ENCODE assay signal across 7 mouse cellular contexts in the genomic region with DNA sequence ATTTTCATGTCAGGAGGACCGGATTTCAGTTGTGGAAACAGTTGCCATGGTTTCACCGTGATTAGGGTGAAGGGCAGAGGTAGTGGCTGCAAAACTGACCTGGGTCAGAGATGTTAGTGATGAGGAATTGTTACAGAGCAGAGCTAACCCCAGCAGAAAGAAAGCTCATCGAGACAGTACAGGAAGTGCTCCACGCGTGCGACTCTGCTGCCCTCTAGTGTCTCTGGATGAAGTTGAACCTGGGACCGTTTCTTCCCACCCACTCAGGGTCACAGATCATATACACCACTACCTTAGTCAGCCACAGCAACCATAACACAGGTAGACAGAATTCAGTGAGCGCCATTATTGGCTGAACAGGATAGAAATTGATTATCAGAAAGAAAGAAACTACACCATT.
A peak's percentile ranks its signal among the peaks of the same experiment; 100 is the strongest.
DNase-seq lines count a peak whose midpoint lies in the region; ATAC-seq and TF ChIP-seq lines count a peak whose summit lies in the region.

No protein-coding gene starts in this region.

- no peaks in the 10 kb centered on the region for H3K27me3 ChIP-seq in testis, adult 2 months (ENCODE audit: control insufficient read depth, insufficient read depth, low read length)
- no peaks in the 10 kb centered on the region for H3K27me3 ChIP-seq in forebrain, embryonic 14.5 days (replicated peaks; ENCODE audit: control insufficient read depth, insufficient read depth, low read length)
- H3K27me3 ChIP-seq in intestine, postnatal 0 days (replicated peaks; ENCODE audit: control insufficient read depth, insufficient read depth, low read length), result no peaks in the 10 kb centered on the region; the same call in 1 of the 2 replicates
- H3K27me3 ChIP-seq in lung, embryonic 16.5 days (ENCODE audit: control insufficient read depth, insufficient read depth, low read depth, low read length), result no peaks in the 10 kb centered on the region

- no peak overlapping the region for H3K9ac ChIP-seq in forebrain, embryonic 14.5 days (ENCODE audit: low read length)
- no peak overlapping the region for H3K9ac ChIP-seq in intestine, postnatal 0 days (ENCODE audit: low read depth, low read length)
- H3K9ac ChIP-seq in lung, embryonic 16.5 days (ENCODE audit: low read length), result no peak overlapping the region

- no peak overlapping the region for H3K27ac ChIP-seq in testis, adult 2 months (ENCODE audit: control insufficient read depth, insufficient read depth, low read depth, low read length)
- no peak overlapping the region for H3K27ac ChIP-seq in forebrain, embryonic 14.5 days (ENCODE audit: low read depth, low read length)
- no peak overlapping the region for H3K27ac ChIP-seq in intestine, postnatal 0 days (ENCODE audit: low read depth, low read length)
- no peak overlapping the region for H3K27ac ChIP-seq in lung, embryonic 16.5 days (ENCODE audit: low read length)

- DNase-seq in testis, postnatal 14 days (ENCODE audit: low spot score), result no peak
- DNase-seq in brain, adult 2 months (ENCODE audit: low read depth, low spot score), result peak; percentile 76
- DNase-seq in forebrain, embryonic 14.5 days (ENCODE audit: low spot score), result peak; percentile 85
- peak; percentile 34 to 57 for DNase-seq in right cerebral cortex, postnatal 10 days (ENCODE audit: low spot score in 2 of 2)

- H3K4me3 ChIP-seq in testis, adult 2 months (ENCODE audit: control insufficient read depth, low read depth, low read length), result no peak overlapping the region
- H3K4me3 ChIP-seq in forebrain, embryonic 14.5 days (ENCODE audit: low read depth, low read length), result no peak overlapping the region
- H3K4me3 ChIP-seq in intestine, postnatal 0 days (ENCODE audit: low read depth, low read length), result no peak overlapping the region
- H3K4me3 ChIP-seq in lung, embryonic 16.5 days (ENCODE audit: low read length), result no peak overlapping the region

- no peak overlapping the region for H3K4me2 ChIP-seq in forebrain, embryonic 14.5 days (ENCODE audit: low read length)
- no peak overlapping the region for H3K4me2 ChIP-seq in intestine, postnatal 0 days (replicated peaks; ENCODE audit: low read depth)
- no peak overlapping the region for H3K4me2 ChIP-seq in lung, embryonic 16.5 days (ENCODE audit: low read depth, low read length)

- H3K9me3 ChIP-seq in forebrain, embryonic 14.5 days (replicated peaks; ENCODE audit: control insufficient read depth, low read length), result no peaks in the 10 kb centered on the region
- no peaks in the 10 kb centered on the region for H3K9me3 ChIP-seq in intestine, postnatal 0 days (ENCODE audit: control insufficient read depth)
- H3K9me3 ChIP-seq in lung, embryonic 16.5 days (ENCODE audit: control insufficient read depth, low read length), result no peaks in the 10 kb centered on the region

- TF ChIP-seq POLR2A in testis, adult 2 months (IDR thresholded peaks at IDR 0.05; ENCODE audit: control insufficient read depth, low read depth, low read length), result no peak

- WGBS in forebrain, embryonic 14.5 days, result 15% methylated on average over 8 of the region's 8 CpGs
- WGBS in intestine, postnatal 0 days, result 7% methylated on average over 8 of the region's 8 CpGs
- 3% methylated on average over 8 of the region's 8 CpGs for WGBS in lung, embryonic 16.5 days

- peak; percentile 80; the same call in 1 of the 2 replicates for TF ChIP-seq CTCF in testis, adult 2 months (IDR thresholded peaks at IDR 0.05; ENCODE audit: control insufficient read depth, insufficient read depth, insufficient replicate concordance, low read depth, low read length)
- TF ChIP-seq CTCF in intestine, postnatal 0 days (IDR thresholded peaks at IDR 0.05; ENCODE audit: low read depth), result peak; percentile 91

- no peaks in the 10 kb centered on the region for H3K4me1 ChIP-seq in testis, adult 2 months (ENCODE audit: control insufficient read depth, insufficient read depth, low read length)
- H3K4me1 ChIP-seq in forebrain, embryonic 14.5 days (ENCODE audit: control insufficient read depth, insufficient read depth, low read length), result no peaks in the 10 kb centered on the region
- H3K4me1 ChIP-seq in intestine, postnatal 0 days (replicated peaks; ENCODE audit: control insufficient read depth, insufficient read depth, low read length), result no peaks in the 10 kb centered on the region
- no peaks in the 10 kb centered on the region for H3K4me1 ChIP-seq in lung, embryonic 16.5 days (replicated peaks; ENCODE audit: control insufficient read depth, insufficient read depth, low read length)

- ATAC-seq in forebrain, embryonic 14.5 days, result peak; percentile 79
- no peak for ATAC-seq in intestine, postnatal 0 days
- ATAC-seq in lung, embryonic 16.5 days (ENCODE audit: low read depth), result peak; percentile 62

- no peaks in the 10 kb centered on the region for H3K36me3 ChIP-seq in testis, adult 2 months (ENCODE audit: control insufficient read depth, insufficient read depth, low read length)
- no peaks in the 10 kb centered on the region for H3K36me3 ChIP-seq in forebrain, embryonic 14.5 days (ENCODE audit: control insufficient read depth, insufficient read depth, low read length)
- H3K36me3 ChIP-seq in intestine, postnatal 0 days (ENCODE audit: control insufficient read depth, insufficient read depth), result no peaks in the 10 kb centered on the region
- H3K36me3 ChIP-seq in lung, embryonic 16.5 days (ENCODE audit: control insufficient read depth, insufficient read depth, low read length), result no peaks in the 10 kb centered on the region
